Mouse (Mus musculus) megakaryocyte, adult 5-6 weeks (primary cell): ENCODE data around the gene Mamdc4. TPM values are rescaled to one million over a fixed set of nuclear protein-coding genes. Genes with fewer than 3 reads are reported as not detected.

Source experiments
- ATAC-seq: 2 replicates; pipeline ENCODE4 v1.8.0; 2016; ENCODE audit warnings: mild to moderate bottlenecking, inconsistent platforms; ENCODE audit not compliant: poor library complexity, severe bottlenecking
- total RNA-seq, 2 experiments: library from RNA; stranded (forward) in 1 of 2; stranded (reverse) in 1 of 2; fragments of 153-499, 151-499 nt in 1 of 2; fragments of 221-1000, 200-1000 nt in 1 of 2; gene quantifications; 2 replicates each; pipeline versions ENCODE4 v1.2.3 to v1.2.4; 2015 to 2017

Gene Mamdc4
- total RNA-seq, 2 experiments from 2014 or later: 0.09 to 0.15 TPM

GRCm38 (mm10) chr2:25583120-25583481 is 8.5 kb upstream of the Mamdc4 start:
- no peak for ATAC-seq

GRCm38 (mm10) chr2:25582466-25583119 is 7.9 kb upstream of the Mamdc4 start:
- 0 out of 2 replicates have a peak, but pooled peaks have one; percentile 16 for ATAC-seq

- ATAC-seq: peak; percentile 41
Measured at GRCm38 (mm10) chr2:25581901-25582301, 7.3 kb upstream of the Mamdc4 start.

- ATAC-seq: peak; percentile 82
Measured at GRCm38 (mm10) chr2:25581294-25581864, 6.7 kb upstream of the Mamdc4 start, which contains the start of gene Ajm1. Ajm1 (minus strand) TSS chr2:25581757.

GRCm38 (mm10) chr2:25580621-25581101 is 6.0 kb upstream of the Mamdc4 start:
- ATAC-seq: no peak

GRCm38 (mm10) chr2:25579737-25580460 is 5.3 kb upstream of the Mamdc4 start:
- ATAC-seq: no peak

- ATAC-seq: no peak
Measured at GRCm38 (mm10) chr2:25578796-25579736, 4.4 kb upstream of the Mamdc4 start.

- no peak for ATAC-seq
Measured at GRCm38 (mm10) chr2:25577951-25578795, 3.5 kb upstream of the Mamdc4 start.

- no peak for ATAC-seq
Measured at GRCm38 (mm10) chr2:25576965-25577891, 2.6 kb upstream of the Mamdc4 start.

GRCm38 (mm10) chr2:25576028-25576850 is 1.6 kb upstream of the Mamdc4 start:
- ATAC-seq: no peak

- 0 out of 2 replicates have a peak, but pooled peaks have one; percentile 12 for ATAC-seq
Measured at GRCm38 (mm10) chr2:25575432-25576027, 885 bp upstream of the Mamdc4 start.

GRCm38 (mm10) chr2:25574136-25574535 is 509 bp downstream of the Mamdc4 start:
- ATAC-seq: no peak

- ATAC-seq: no peak
Measured at GRCm38 (mm10) chr2:25573068-25573467, 1.6 kb downstream of the Mamdc4 start.

GRCm38 (mm10) chr2:25571221-25571620 is 3.4 kb downstream of the Mamdc4 start:
- no peak for ATAC-seq

- no peak for ATAC-seq
Measured at GRCm38 (mm10) chr2:25569323-25569722, 5.3 kb downstream of the Mamdc4 start.

- ATAC-seq: no peak
Measured at GRCm38 (mm10) chr2:25568473-25569019, 6.1 kb downstream of the Mamdc4 start.

GRCm38 (mm10) chr2:25566558-25566957 is 8.1 kb downstream of the Mamdc4 start:
- no peak for ATAC-seq
